Mouse (Mus musculus) kidney, postnatal 4 days (tissue): ENCODE results near the gene Gm20388.

Experiments
- DNase-seq, 2 experiments: peaks; one replicate each; pipeline ENCODE4 v3.0.0; 2021; ENCODE audit warnings: mixed read lengths in 2 of 2

The Gm20388 gene

GRCm38 (mm10) chr8:122805349-122805748 is 2894.7 kb downstream of the Gm20388 start:
- DNase-seq: peak; percentile 35 to 59

- peak in 1 of 2 experiments; percentile 47 for DNase-seq
Measured at GRCm38 (mm10) chr8:122806956-122807538, 2896.4 kb downstream of the Gm20388 start.

- no peak for DNase-seq
Measured at GRCm38 (mm10) chr8:122807907-122808306, 2897.3 kb downstream of the Gm20388 start.

- DNase-seq: no peak
Measured at GRCm38 (mm10) chr8:122810376-122810775, 2899.7 kb downstream of the Gm20388 start.

- DNase-seq: no peak
Measured at GRCm38 (mm10) chr8:122811870-122812494, 2901.3 kb downstream of the Gm20388 start.

- no peak for DNase-seq
Measured at GRCm38 (mm10) chr8:122812610-122813250, 2902.1 kb downstream of the Gm20388 start.

- DNase-seq: no peak
Measured at GRCm38 (mm10) chr8:122814608-122815007, 2904.0 kb downstream of the Gm20388 start.

- no peak for DNase-seq
Measured at GRCm38 (mm10) chr8:122816965-122817364, 2906.3 kb downstream of the Gm20388 start.

- no peak for DNase-seq
Measured at GRCm38 (mm10) chr8:122817724-122818496, 2907.3 kb downstream of the Gm20388 start.

- DNase-seq: no peak
Measured at GRCm38 (mm10) chr8:122819776-122820175, 2909.1 kb downstream of the Gm20388 start.

- no peak for DNase-seq
Measured at GRCm38 (mm10) chr8:122824571-122824970, 2913.9 kb downstream of the Gm20388 start.

GRCm38 (mm10) chr8:122824986-122825385 is 2914.3 kb downstream of the Gm20388 start:
- DNase-seq: peak in 1 of 2 experiments; percentile 37

GRCm38 (mm10) chr8:122825408-122825807 is 2914.8 kb downstream of the Gm20388 start:
- DNase-seq: no peak

- no peak for DNase-seq
Measured at GRCm38 (mm10) chr8:122829396-122829795, 2918.8 kb downstream of the Gm20388 start.

GRCm38 (mm10) chr8:122830349-122831061 is 2919.9 kb downstream of the Gm20388 start:
- peak; percentile 95 to 97 for DNase-seq

- no peak for DNase-seq
Measured at GRCm38 (mm10) chr8:122834416-122834815, 2923.8 kb downstream of the Gm20388 start.

GRCm38 (mm10) chr8:122834971-122835370 is 2924.3 kb downstream of the Gm20388 start:
- peak; percentile 84 to 85 for DNase-seq

- no peak for DNase-seq
Measured at GRCm38 (mm10) chr8:122836199-122836598, 2925.6 kb downstream of the Gm20388 start.

GRCm38 (mm10) chr8:122836696-122837095 is 2926.1 kb downstream of the Gm20388 start:
- DNase-seq: no peak

GRCm38 (mm10) chr8:122844161-122844560 is 2933.5 kb downstream of the Gm20388 start:
- DNase-seq: no peak

- DNase-seq: peak; percentile 43 to 55
Measured at GRCm38 (mm10) chr8:122845662-122846061, 2935.0 kb downstream of the Gm20388 start.

GRCm38 (mm10) chr8:122847829-122848561 is 2937.4 kb downstream of the Gm20388 start, which contains the start of gene Cdh15:
Gene Cdh15, plus strand, starts transcription at chr8:122847966.
- DNase-seq: peak; percentile 80 to 83
